Mouse (Mus musculus) E14TG2a.4 (cell line): ENCODE data around the gene Elp1.
A peak's percentile ranks its signal among the peaks of the same experiment; 100 is the strongest.

Experiments used
- H3K27me3 ChIP-seq: 2 replicates; pipeline ENCODE4 v1.6.1; 2014; ENCODE audit warnings: low read length, control low read depth; ENCODE audit not compliant: insufficient read depth
- H3K36me3 ChIP-seq: 2 replicates; pipeline ENCODE4 v1.6.1; 2014; ENCODE audit warnings: low read length, control low read depth; ENCODE audit not compliant: insufficient read depth
- H3K4me1 ChIP-seq: replicated peaks from 2 replicates; pipeline ENCODE4 v1.6.1; 2014; ENCODE audit warnings: low read depth, low read length, control low read depth
- H3K4me3 ChIP-seq: replicated peaks from 2 replicates; pipeline ENCODE4 v1.5.1; 2014; ENCODE audit warnings: mild to moderate bottlenecking, low read length
- H3K9me3 ChIP-seq: 2 replicates; pipeline ENCODE4 v1.6.1; 2014; ENCODE audit warnings: low read length, control low read depth
- CTCF ChIP-seq: conservative IDR thresholded peaks from 2 replicates; pipeline ENCODE4 v1.5.1; 2014; ENCODE audit warnings: low read length
- NANOG ChIP-seq: IDR thresholded peaks from 2 replicates; pipeline ENCODE4 v1.6.1; 2014; ENCODE audit warnings: borderline replicate concordance, low read length, mixed read lengths
- POU5F1 ChIP-seq: IDR thresholded peaks from 2 replicates; pipeline ENCODE4 v1.6.1; 2014; ENCODE audit warnings: low read length, borderline replicate concordance

Gene Elp1

GRCm38 (mm10) chr4:56840297-56840696, 38.2 kb upstream of the Elp1 start:
- Histone ChIP-seq H3K36me3 (peaks cover 94% of the 10 kb centered on the region), H3K4me3 (no peak overlapping the region), H3K27me3 (no peaks in the 10 kb centered on the region), H3K4me1 (peaks cover 24% of the 10 kb centered on the region), H3K9me3 (no peaks in the 10 kb centered on the region)
- TF ChIP-seq CTCF (no peak), NANOG (no peak), POU5F1 (no peak)

GRCm38 (mm10) chr4:56837661-56838060, 35.5 kb upstream of the Elp1 start:
- H3K27me3 ChIP-seq, result no peaks in the 10 kb centered on the region
- H3K9me3 ChIP-seq, result no peaks in the 10 kb centered on the region
- peaks cover 97% of the 10 kb centered on the region for H3K36me3 ChIP-seq
- H3K4me1 ChIP-seq, result peaks cover 9% of the 10 kb centered on the region
- TF ChIP-seq CTCF (no peak), POU5F1 (no peak), NANOG (no peak)
- H3K4me3 ChIP-seq, result no peak overlapping the region

GRCm38 (mm10) chr4:56831998-56832397, 29.9 kb upstream of the Elp1 start:
- Histone ChIP-seq H3K4me3 (no peak overlapping the region), H3K27me3 (no peaks in the 10 kb centered on the region), H3K9me3 (no peaks in the 10 kb centered on the region), H3K36me3 (peaks cover 94% of the 10 kb centered on the region), H3K4me1 (no peaks in the 10 kb centered on the region)
- TF ChIP-seq POU5F1 (no peak), CTCF (no peak), NANOG (no peak)

GRCm38 (mm10) chr4:56831013-56831609, 29.0 kb upstream of the Elp1 start:
- no peaks in the 10 kb centered on the region for H3K27me3 ChIP-seq
- no peaks in the 10 kb centered on the region for H3K4me1 ChIP-seq
- TF ChIP-seq NANOG (no peak), POU5F1 (no peak), CTCF (no peak)
- H3K4me3 ChIP-seq, result no peak overlapping the region
- peaks cover 94% of the 10 kb centered on the region for H3K36me3 ChIP-seq
- H3K9me3 ChIP-seq, result no peaks in the 10 kb centered on the region

- H3K4me1 ChIP-seq, result no peaks in the 10 kb centered on the region
- TF ChIP-seq POU5F1, result no peak
- no peak for TF ChIP-seq NANOG
- no peak for TF ChIP-seq CTCF
- H3K36me3 ChIP-seq, result peaks cover 91% of the 10 kb centered on the region
- no peak overlapping the region for H3K4me3 ChIP-seq
- no peaks in the 10 kb centered on the region for H3K9me3 ChIP-seq
- no peaks in the 10 kb centered on the region for H3K27me3 ChIP-seq
Observed at GRCm38 (mm10) chr4:56829511-56829921, 27.4 kb upstream of the Elp1 start.

GRCm38 (mm10) chr4:56828932-56829331, 26.8 kb upstream of the Elp1 start:
- Histone ChIP-seq H3K4me3 (no peak overlapping the region), H3K9me3 (no peaks in the 10 kb centered on the region), H3K4me1 (no peaks in the 10 kb centered on the region), H3K36me3 (peaks cover 91% of the 10 kb centered on the region), H3K27me3 (no peaks in the 10 kb centered on the region)
- no peak for TF ChIP-seq POU5F1
- no peak for TF ChIP-seq CTCF
- no peak for TF ChIP-seq NANOG

GRCm38 (mm10) chr4:56824231-56824630, 22.1 kb upstream of the Elp1 start:
- H3K36me3 ChIP-seq, result peaks cover 81% of the 10 kb centered on the region
- H3K4me3 ChIP-seq, result no peak overlapping the region
- no peak for TF ChIP-seq POU5F1
- no peak for TF ChIP-seq CTCF
- TF ChIP-seq NANOG, result no peak
- no peaks in the 10 kb centered on the region for H3K4me1 ChIP-seq
- no peaks in the 10 kb centered on the region for H3K9me3 ChIP-seq
- H3K27me3 ChIP-seq, result no peaks in the 10 kb centered on the region

- Histone ChIP-seq H3K27me3 (no peaks in the 10 kb centered on the region), H3K4me3 (no peak overlapping the region), H3K4me1 (no peaks in the 10 kb centered on the region), H3K36me3 (peaks cover 85% of the 10 kb centered on the region), H3K9me3 (no peaks in the 10 kb centered on the region)
- peak; percentile 91 for TF ChIP-seq CTCF
- no peak for TF ChIP-seq POU5F1
- no peak for TF ChIP-seq NANOG
Observed at GRCm38 (mm10) chr4:56820017-56820550, 18.0 kb upstream of the Elp1 start.

GRCm38 (mm10) chr4:56815131-56815530, 13.0 kb upstream of the Elp1 start:
- H3K9me3 ChIP-seq, result no peaks in the 10 kb centered on the region
- peaks cover 93% of the 10 kb centered on the region for H3K36me3 ChIP-seq
- H3K27me3 ChIP-seq, result no peaks in the 10 kb centered on the region
- TF ChIP-seq POU5F1 (no peak), CTCF (no peak)
- no peak overlapping the region for H3K4me3 ChIP-seq
- H3K4me1 ChIP-seq, result no peaks in the 10 kb centered on the region
